Mouse (Mus musculus) testis, adult 2 months (tissue): ENCODE results near the gene Dusp28.

Source experiments
- CTCF ChIP-seq: fragments of 200-500 bp; IDR thresholded peaks from 2 replicates; pipeline ENCODE4 v1.5.1; 2012; ENCODE audit warnings: low read depth, mild to moderate bottlenecking, inconsistent platforms, low read length, moderate library complexity; ENCODE audit not compliant: control insufficient read depth, insufficient read depth, insufficient replicate concordance
- POLR2A ChIP-seq: fragments of 200-500 bp; IDR thresholded peaks from 2 replicates; pipeline ENCODE4 v1.6.1; 2012; ENCODE audit warnings: low read depth, mild to moderate bottlenecking, inconsistent platforms, low read length, moderate library complexity; ENCODE audit not compliant: control insufficient read depth

DNA sequence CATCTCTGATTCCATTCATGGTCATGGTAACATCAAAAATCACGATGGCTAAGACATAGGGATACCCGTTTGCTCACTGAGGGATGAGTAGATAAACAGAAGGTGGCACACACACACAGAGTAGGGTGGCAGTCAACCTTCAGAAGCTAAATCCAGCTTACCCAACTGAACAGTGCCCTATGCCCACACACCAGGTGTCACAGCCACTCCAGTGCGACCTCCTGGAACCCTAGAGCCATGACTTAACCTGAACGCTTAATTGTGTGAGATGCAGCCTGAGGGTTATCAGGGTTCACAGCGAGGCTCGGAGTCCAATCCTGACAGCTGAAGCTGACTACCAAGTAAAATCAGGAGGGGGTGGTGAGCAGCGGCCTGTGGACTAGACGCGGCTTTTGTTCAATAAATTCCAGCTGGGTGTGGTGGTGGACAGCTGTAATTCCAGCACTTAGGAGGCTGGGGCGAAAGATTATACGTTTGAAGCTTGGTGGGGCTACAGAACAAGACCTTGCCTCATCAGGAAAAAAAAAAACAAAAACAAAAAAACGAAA, 29.3 kb upstream of the Dusp28 start:
- TF ChIP-seq POLR2A (no peak), CTCF (no peak)
